Mouse (Mus musculus) intestine, postnatal 0 days (tissue): ENCODE measurements around the gene Ypel2. TPM values are rescaled to one million over a fixed set of nuclear protein-coding genes. Genes with fewer than 3 reads are reported as not detected.

Experiments used
- ATAC-seq: fragments of 200-750 bp; cut with Nextera tagmentation; 2 replicates; pipeline ENCODE4 v1.8.0; 2017; ENCODE audit warnings: mild to moderate bottlenecking, moderate TSS enrichment, moderate library complexity
- H3K27ac ChIP-seq: fragments of 300-500 bp; sonication (generic); 2 replicates; pipeline ENCODE4 v1.5.1; 2014; ENCODE audit warnings: mild to moderate bottlenecking, low read depth, low read length, moderate library complexity
- H3K27me3 ChIP-seq: fragments of 300-500 bp; sonication (generic); replicated peaks from 2 replicates; pipeline ENCODE4 v1.6.1; 2014; ENCODE audit warnings: low read length, mixed read lengths; ENCODE audit not compliant: control insufficient read depth, insufficient read depth
- H3K36me3 ChIP-seq: fragments of 300-500 bp; sonication (generic); 2 replicates; pipeline ENCODE4 v1.6.1; 2014; ENCODE audit warnings: mild to moderate bottlenecking, moderate library complexity; ENCODE audit not compliant: control insufficient read depth, insufficient read depth
- H3K4me1 ChIP-seq: fragments of 300-500 bp; sonication (generic); replicated peaks from 2 replicates; pipeline ENCODE4 v1.6.1; 2014; ENCODE audit warnings: antibody characterized with exemption, low read length, mixed read lengths; ENCODE audit not compliant: control insufficient read depth, insufficient read depth
- H3K4me2 ChIP-seq: fragments of 300-500 bp; sonication (generic); replicated peaks from 2 replicates; pipeline ENCODE4 v1.6.1; 2014; ENCODE audit warnings: low read depth, mild to moderate bottlenecking, moderate library complexity
- H3K4me3 ChIP-seq: fragments of 300-500 bp; sonication (generic); 2 replicates; pipeline ENCODE4 v1.5.1; 2014; ENCODE audit warnings: low read depth, low read length
- H3K9ac ChIP-seq: fragments of 300-500 bp; sonication (generic); 2 replicates; pipeline ENCODE4 v1.6.1; 2014; ENCODE audit warnings: mild to moderate bottlenecking, low read depth, low read length
- H3K9me3 ChIP-seq: fragments of 300-500 bp; sonication (generic); 2 replicates; pipeline ENCODE4 v1.6.1; 2016; ENCODE audit warnings: mixed run types; ENCODE audit not compliant: control insufficient read depth
- CTCF ChIP-seq: sonication (generic); IDR thresholded peaks from 2 replicates; pipeline ENCODE4 v1.5.1; 2016; ENCODE audit warnings: low read depth, mild to moderate bottlenecking, control low read depth, antibody characterized with exemption, moderate library complexity
- WGBS: fragments of 180-500 bp; shearing (Covaris S2); extraction: QIAGEN DNeasy Blood & Tissue Kit; methylation state at CpG from one replicate; pipeline ENCODE4 v1.1.7; 2014; 5-methylcytosine and 5-hydroxymethylcytosine counted together
- polyA plus RNA-seq: library from polyadenylated mRNA; unstranded; fragments of >200 nt; fragmentation: Nextera tagmentation; extraction: Ambion mirVana; gene quantifications from 2 replicates; pipeline ENCODE4 v1.2.1, GENCODE M21; 2015

The Ypel2 gene
- polyA plus RNA-seq, 1 experiment from 2014 or later, result 4.6 TPM

GRCm38 (mm10) chr11:87002078-87002829 lies 8.7 kb upstream of the Ypel2 start:
- 71% methylated on average over 10 of the region's 10 CpGs for WGBS
- no peaks in the 10 kb centered on the region for H3K9me3 ChIP-seq
- no peak overlapping the region for H3K4me2 ChIP-seq
- no peak for TF ChIP-seq CTCF
- no peak overlapping the region for H3K27ac ChIP-seq
- H3K4me1 ChIP-seq, result no peaks in the 10 kb centered on the region
- ATAC-seq, result peak; percentile 54; the same call in 1 of the 2 replicates
- no peaks in the 10 kb centered on the region for H3K27me3 ChIP-seq
- H3K36me3 ChIP-seq, result no peaks in the 10 kb centered on the region
- no peak overlapping the region for H3K9ac ChIP-seq
- H3K4me3 ChIP-seq, result no peak overlapping the region

GRCm38 (mm10) chr11:87001217-87001616 lies 7.7 kb upstream of the Ypel2 start:
- no peak for TF ChIP-seq CTCF
- Histone ChIP-seq H3K4me2 (no peak overlapping the region), H3K9me3 (no peaks in the 10 kb centered on the region), H3K9ac (no peak overlapping the region), H3K27ac (no peak overlapping the region), H3K4me3 (no peak overlapping the region), H3K36me3 (no peaks in the 10 kb centered on the region), H3K27me3 (no peaks in the 10 kb centered on the region), H3K4me1 (no peaks in the 10 kb centered on the region)
- 68% methylated on average over 8 of the region's 8 CpGs for WGBS
- ATAC-seq, result no peak

- no peaks in the 10 kb centered on the region; the same call in 1 of the 2 replicates for H3K4me1 ChIP-seq
- no peak for TF ChIP-seq CTCF
- ATAC-seq, result no peak
- H3K4me3 ChIP-seq, result no peak overlapping the region
- 73% methylated on average over 2 of the region's 2 CpGs for WGBS
- no peaks in the 10 kb centered on the region for H3K36me3 ChIP-seq
- H3K9me3 ChIP-seq, result no peaks in the 10 kb centered on the region
- H3K9ac ChIP-seq, result no peak overlapping the region
- H3K4me2 ChIP-seq, result no peak overlapping the region
- H3K27ac ChIP-seq, result no peak overlapping the region
- no peaks in the 10 kb centered on the region for H3K27me3 ChIP-seq
Observed at GRCm38 (mm10) chr11:86996266-86996665, 2.8 kb upstream of the Ypel2 start.

GRCm38 (mm10) chr11:86995625-86996221 lies 2.2 kb upstream of the Ypel2 start:
- TF ChIP-seq CTCF, result peak; percentile 90
- H3K27ac ChIP-seq, result no peak overlapping the region

GRCm38 (mm10) chr11:86994791-86995624 lies 1.5 kb upstream of the Ypel2 start:
- ATAC-seq, result no peak
- H3K4me1 ChIP-seq, result no peaks in the 10 kb centered on the region; the same call in 1 of the 2 replicates
- TF ChIP-seq CTCF, result no peak
- no peaks in the 10 kb centered on the region for H3K9me3 ChIP-seq
- no peak overlapping the region for H3K9ac ChIP-seq
- H3K27me3 ChIP-seq, result no peaks in the 10 kb centered on the region
- H3K36me3 ChIP-seq, result no peaks in the 10 kb centered on the region
- H3K4me3 ChIP-seq, result no peak overlapping the region
- WGBS, result 25% methylated on average over 10 of the region's 10 CpGs
- peak overlapping the region; percentile 90 for H3K27ac ChIP-seq
- H3K4me2 ChIP-seq, result peak overlapping the region; percentile 91

More at GRCm38 (mm10) chr11:86995625-86996221, 2.2 kb upstream of the Ypel2 start:
- H3K36me3 ChIP-seq, result no peaks in the 10 kb centered on the region
- H3K9me3 ChIP-seq, result no peaks in the 10 kb centered on the region
- no peak for ATAC-seq
- H3K4me2 ChIP-seq, result no peak overlapping the region
- H3K27me3 ChIP-seq, result no peaks in the 10 kb centered on the region
- 39% methylated on average over 6 of the region's 6 CpGs for WGBS
- no peaks in the 10 kb centered on the region; the same call in 1 of the 2 replicates for H3K4me1 ChIP-seq
- H3K9ac ChIP-seq, result no peak overlapping the region
- H3K4me3 ChIP-seq, result no peak overlapping the region

GRCm38 (mm10) chr11:86994330-86994729 lies 823 bp upstream of the Ypel2 start:
- Histone ChIP-seq H3K9me3 (no peaks in the 10 kb centered on the region), H3K4me2 (peak overlapping the region; percentile 91), H3K4me3 (peak overlapping the region; percentile 99), H3K9ac (0 out of 2 replicates have a peak overlapping the region, but pooled peaks have one; percentile 32), H3K36me3 (no peaks in the 10 kb centered on the region), H3K4me1 (no peaks in the 10 kb centered on the region; the same call in 1 of the 2 replicates), H3K27me3 (no peaks in the 10 kb centered on the region), H3K27ac (peak overlapping the region; percentile 90)
- WGBS, result 11% methylated on average over 6 of the region's 6 CpGs
- TF ChIP-seq CTCF, result no peak
- ATAC-seq, result peak; percentile 11; the same call in 1 of the 2 replicates
